Mouse (Mus musculus) kidney, embryonic 16.5 days (tissue): Measurements from ENCODE around the gene Nacc1. TPM values are rescaled to one million over a fixed set of nuclear protein-coding genes. Genes with fewer than 3 reads are reported as not detected.
A peak's percentile ranks its signal among the peaks of the same experiment; 100 is the strongest.

Experiments used
- ATAC-seq: fragments of 200-750 bp; cut with Nextera tagmentation; 2 replicates; pipeline ENCODE4 v1.8.0; 2017; ENCODE audit warnings: moderate TSS enrichment; ENCODE audit not compliant: low FRiP score, low TSS enrichment
- H3K27ac ChIP-seq: fragments of 300-500 bp; sonication (generic); 2 replicates; pipeline ENCODE4 v1.5.1; 2014; ENCODE audit warnings: low read length
- H3K27me3 ChIP-seq: fragments of 300-500 bp; sonication (generic); 2 replicates; pipeline ENCODE4 v1.6.1; 2014; ENCODE audit warnings: low read length, control low read depth, mixed read lengths; ENCODE audit not compliant: insufficient read depth
- H3K36me3 ChIP-seq: fragments of 300-500 bp; sonication (generic); 2 replicates; pipeline ENCODE4 v1.6.1; 2014; ENCODE audit warnings: low read length, control low read depth, mixed read lengths; ENCODE audit not compliant: insufficient read depth
- H3K4me1 ChIP-seq: fragments of 300-500 bp; sonication (generic); 2 replicates; pipeline ENCODE4 v1.6.1; 2014; ENCODE audit warnings: low read length, control low read depth, mixed read lengths; ENCODE audit not compliant: insufficient read depth
- H3K4me2 ChIP-seq: fragments of 300-500 bp; sonication (generic); replicated peaks from 2 replicates; pipeline ENCODE4 v1.6.1; 2014; ENCODE audit warnings: low read depth, low read length
- H3K4me3 ChIP-seq: fragments of 300-500 bp; sonication (generic); 2 replicates; pipeline ENCODE4 v1.5.1; 2014; ENCODE audit warnings: mild to moderate bottlenecking, low read length
- H3K9ac ChIP-seq: fragments of 300-500 bp; sonication (generic); replicated peaks from 2 replicates; pipeline ENCODE4 v1.6.1; 2014; ENCODE audit warnings: low read length
- H3K9me3 ChIP-seq: fragments of 300-500 bp; sonication (generic); 2 replicates; pipeline ENCODE4 v1.6.1; 2016; ENCODE audit warnings: low read length, control low read depth
- WGBS: fragments of 180-500 bp; shearing (Covaris S2); extraction: QIAGEN DNeasy Blood & Tissue Kit; methylation state at CpG from one replicate; pipeline ENCODE4 v1.1.7; 2014; 5-methylcytosine and 5-hydroxymethylcytosine counted together
- polyA plus RNA-seq: library from polyadenylated mRNA; unstranded; fragments of >200 nt; fragmentation: Nextera tagmentation; extraction: Ambion mirVana; gene quantifications from 2 replicates; pipeline ENCODE4 v1.2.1, GENCODE M21; 2015

The Nacc1 gene
- polyA plus RNA-seq, 1 experiment from 2014 or later: 22.5 TPM

GRCm38 (mm10) chr8:84653092-84653631 lies 34.5 kb downstream of the Nacc1 start:
- peak overlapping the region; percentile 51 for H3K27ac ChIP-seq
- H3K9ac ChIP-seq: no peak overlapping the region
- H3K9me3 ChIP-seq: no peaks in the 10 kb centered on the region
- no peaks in the 10 kb centered on the region for H3K27me3 ChIP-seq
- H3K36me3 ChIP-seq: no peaks in the 10 kb centered on the region
- no peak for ATAC-seq
- H3K4me2 ChIP-seq: no peak overlapping the region
- 0 out of 2 replicates have a peak overlapping the region, but pooled peaks have one; percentile 6 for H3K4me3 ChIP-seq
- peaks cover 36% of the 10 kb centered on the region for H3K4me1 ChIP-seq
- WGBS: 38% methylated on average over 9 of the region's 9 CpGs

DNA sequence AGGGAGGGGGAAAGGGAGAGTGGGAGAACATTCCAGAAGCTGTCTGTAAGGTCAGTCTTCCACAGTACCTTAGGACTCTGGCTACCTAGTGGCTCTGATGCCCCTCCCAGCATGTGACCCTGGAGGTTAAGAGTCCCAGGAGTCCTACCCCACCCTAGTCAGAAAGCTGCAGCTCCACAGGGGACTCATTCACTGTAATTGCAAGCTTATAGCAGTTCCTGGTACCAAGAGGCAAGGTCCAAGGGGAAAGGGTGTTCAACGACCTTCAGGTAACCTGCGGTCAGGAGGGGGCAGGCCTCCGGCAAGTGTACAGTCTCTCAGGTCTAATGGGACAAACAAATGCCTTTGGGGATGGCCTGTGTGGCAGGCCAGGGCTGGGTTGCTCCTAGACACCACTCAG lies 37.4 kb downstream of the Nacc1 start:
- 0 out of 2 replicates have a peak, but pooled peaks have one; percentile 3 for ATAC-seq
- 57% methylated on average over 3 of the region's 3 CpGs for WGBS
- Histone ChIP-seq H3K27me3 (no peaks in the 10 kb centered on the region), H3K27ac (no peak overlapping the region), H3K9ac (no peak overlapping the region), H3K36me3 (no peaks in the 10 kb centered on the region), H3K4me3 (no peak overlapping the region), H3K9me3 (no peaks in the 10 kb centered on the region), H3K4me2 (no peak overlapping the region), H3K4me1 (peaks cover 9% of the 10 kb centered on the region)

GRCm38 (mm10) chr8:84647461-84647901 lies 40.2 kb downstream of the Nacc1 start:
- Histone ChIP-seq H3K4me1 (peaks cover 3% of the 10 kb centered on the region; the same call in 1 of the 2 replicates), H3K27ac (no peak overlapping the region), H3K4me2 (peak overlapping the region; percentile 40), H3K27me3 (no peaks in the 10 kb centered on the region), H3K4me3 (peak overlapping the region; percentile 4), H3K36me3 (no peaks in the 10 kb centered on the region), H3K9me3 (no peaks in the 10 kb centered on the region), H3K9ac (peak overlapping the region; percentile 6; the same call in 1 of the 2 replicates)
- ATAC-seq: peak; percentile 78
- WGBS: 3% methylated on average over 14 of the region's 14 CpGs

DNA sequence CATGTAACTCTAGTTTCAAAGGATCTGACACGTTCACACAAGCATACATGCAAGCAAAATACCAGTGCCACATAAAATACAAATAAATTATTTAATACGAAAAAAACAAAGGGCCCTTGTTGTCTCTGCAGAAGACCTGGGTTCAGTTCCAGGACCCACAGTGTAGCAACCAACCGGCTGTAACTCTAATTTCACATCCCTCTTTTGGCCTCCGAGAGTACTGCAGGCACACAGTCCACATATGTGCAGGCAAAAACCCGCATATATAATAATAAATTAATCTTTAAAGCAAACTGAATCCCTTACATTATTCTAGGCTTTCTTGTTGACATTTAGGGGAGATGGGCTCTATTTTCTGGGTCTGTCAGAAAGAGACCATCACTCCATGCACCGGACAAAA lies 40.9 kb downstream of the Nacc1 start:
- no peaks in the 10 kb centered on the region for H3K36me3 ChIP-seq
- H3K4me3 ChIP-seq: no peak overlapping the region
- 53% methylated on average over 6 of the region's 6 CpGs for WGBS
- no peak overlapping the region for H3K27ac ChIP-seq
- ATAC-seq: no peak
- H3K4me1 ChIP-seq: peaks cover 3% of the 10 kb centered on the region; the same call in 1 of the 2 replicates
- no peak overlapping the region for H3K9ac ChIP-seq
- H3K27me3 ChIP-seq: no peaks in the 10 kb centered on the region
- no peak overlapping the region for H3K4me2 ChIP-seq
- no peaks in the 10 kb centered on the region for H3K9me3 ChIP-seq

DNA sequence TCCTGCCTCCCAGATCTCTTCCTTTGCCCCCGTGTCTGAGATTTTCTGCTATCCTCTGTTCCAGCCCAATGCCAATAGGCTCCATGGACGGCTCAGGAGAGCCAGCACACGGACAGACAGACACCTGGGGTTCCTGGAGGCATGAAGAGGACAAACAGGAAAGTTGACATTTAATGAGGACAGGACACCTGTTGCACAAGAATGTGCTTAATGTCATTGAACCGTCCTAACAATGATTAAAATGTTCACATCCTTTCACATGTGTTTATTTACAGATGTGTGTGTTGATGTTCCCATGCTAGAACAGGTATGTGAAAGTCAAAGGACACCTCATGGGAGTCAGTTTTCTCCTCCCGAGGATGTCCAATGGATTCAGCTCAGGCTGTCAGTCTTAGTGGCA lies 44.6 kb downstream of the Nacc1 start:
- Histone ChIP-seq H3K27ac (no peak overlapping the region), H3K4me3 (no peak overlapping the region), H3K36me3 (no peaks in the 10 kb centered on the region), H3K9ac (no peak overlapping the region), H3K9me3 (no peaks in the 10 kb centered on the region), H3K4me2 (no peak overlapping the region), H3K27me3 (no peaks in the 10 kb centered on the region), H3K4me1 (peaks cover 7% of the 10 kb centered on the region)
- ATAC-seq: no peak
- WGBS: 69% methylated on average over 5 of the region's 5 CpGs

DNA sequence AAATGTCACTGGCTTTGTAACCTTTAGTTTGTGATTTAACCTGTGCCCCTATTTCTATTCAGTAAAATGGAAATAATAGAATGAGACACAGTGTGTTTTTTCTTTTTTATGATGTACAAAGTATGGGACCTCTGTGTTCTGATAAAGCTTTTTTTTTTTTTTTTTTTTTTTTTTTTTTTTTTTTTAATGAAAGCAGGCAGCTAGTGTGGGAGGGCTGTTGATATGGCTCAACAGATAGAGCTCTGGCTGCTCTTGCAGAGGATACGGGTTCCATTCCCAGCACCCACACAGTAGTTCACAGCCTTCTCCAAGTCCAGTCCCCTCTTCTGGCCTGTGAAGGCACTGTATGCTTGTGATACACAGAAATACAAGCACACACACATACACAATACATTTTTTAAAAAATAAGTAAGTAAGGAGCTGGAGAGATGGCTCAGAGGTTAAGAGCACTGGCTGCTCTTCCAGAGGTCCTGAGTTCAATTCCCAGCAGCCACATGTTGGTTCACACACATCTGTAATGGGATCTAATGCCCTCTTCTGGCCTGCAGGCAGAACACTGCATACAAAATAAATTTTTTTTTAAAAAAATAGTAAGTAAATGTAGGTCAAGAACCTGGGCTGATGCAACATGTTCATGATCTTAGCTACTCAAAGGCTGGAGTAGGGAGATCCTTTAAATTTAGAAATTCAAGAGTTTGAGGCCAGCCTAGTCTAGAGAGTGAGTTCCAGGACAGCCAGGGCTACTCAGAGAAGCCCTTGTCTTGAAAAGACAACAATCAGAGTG lies 45.9 kb downstream of the Nacc1 start:
- H3K4me1 ChIP-seq: peaks cover 10% of the 10 kb centered on the region
- no peak overlapping the region for H3K27ac ChIP-seq
- no peak overlapping the region for H3K4me2 ChIP-seq
- no peak overlapping the region for H3K9ac ChIP-seq
- no peaks in the 10 kb centered on the region for H3K36me3 ChIP-seq
- H3K4me3 ChIP-seq: no peak overlapping the region
- 60% methylated on average over 1 of the region's 1 CpGs for WGBS
- ATAC-seq: no peak
- H3K27me3 ChIP-seq: no peaks in the 10 kb centered on the region
- H3K9me3 ChIP-seq: no peaks in the 10 kb centered on the region

GRCm38 (mm10) chr8:84640617-84641294 lies 46.9 kb downstream of the Nacc1 start:
- H3K27me3 ChIP-seq: no peaks in the 10 kb centered on the region
- H3K36me3 ChIP-seq: no peaks in the 10 kb centered on the region
- no peak overlapping the region for H3K9ac ChIP-seq
- no peak overlapping the region for H3K27ac ChIP-seq
- H3K4me3 ChIP-seq: no peak overlapping the region
- peaks cover 17% of the 10 kb centered on the region for H3K4me1 ChIP-seq
- ATAC-seq: no peak
- no peak overlapping the region; the same call in 1 of the 2 replicates for H3K4me2 ChIP-seq
- 70% methylated on average over 7 of the region's 7 CpGs for WGBS
- H3K9me3 ChIP-seq: no peaks in the 10 kb centered on the region

DNA sequence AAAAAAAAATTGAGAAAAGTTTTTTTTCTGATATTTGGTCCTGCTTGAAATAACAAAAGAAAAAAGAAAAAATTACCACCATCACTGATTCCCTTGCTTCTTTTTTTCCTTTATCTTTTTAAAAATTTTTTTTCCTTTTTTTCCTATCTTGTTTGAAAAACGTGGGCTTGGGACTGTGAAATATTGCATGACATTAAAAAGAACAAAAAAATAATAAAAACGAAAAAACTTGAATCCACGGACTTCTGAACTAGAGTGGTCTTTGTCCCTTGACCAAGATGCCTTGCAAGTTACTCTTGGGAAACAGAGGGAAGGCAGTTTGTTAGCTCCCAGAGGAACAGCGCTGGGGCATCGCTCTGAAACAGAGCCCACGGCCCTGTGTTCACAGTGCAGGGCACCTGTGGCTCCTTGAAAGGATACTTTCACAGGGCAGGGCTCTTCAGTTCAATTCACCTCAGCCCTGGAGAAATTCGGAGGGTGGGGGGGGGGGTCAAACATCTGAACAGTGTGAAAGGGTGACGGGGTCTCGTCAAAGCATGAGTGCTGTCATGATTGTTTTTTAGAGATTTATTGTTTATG lies 47.6 kb downstream of the Nacc1 start:
- Histone ChIP-seq H3K4me3 (peak overlapping the region; percentile 53), H3K9ac (peak overlapping the region; percentile 70), H3K27ac (no peak overlapping the region), H3K4me2 (peak overlapping the region; percentile 62), H3K4me1 (peaks cover 22% of the 10 kb centered on the region), H3K36me3 (no peaks in the 10 kb centered on the region), H3K9me3 (no peaks in the 10 kb centered on the region), H3K27me3 (no peaks in the 10 kb centered on the region)
- no peak for ATAC-seq
- WGBS: 27% methylated on average over 9 of the region's 9 CpGs

- Histone ChIP-seq H3K27me3 (no peaks in the 10 kb centered on the region), H3K9me3 (no peaks in the 10 kb centered on the region), H3K9ac (peak overlapping the region; percentile 84), H3K36me3 (no peaks in the 10 kb centered on the region), H3K4me1 (peaks cover 26% of the 10 kb centered on the region), H3K4me2 (peak overlapping the region; percentile 90), H3K27ac (peak overlapping the region; percentile 89), H3K4me3 (peak overlapping the region; percentile 61)
- under 1% methylated on average over 80 of the region's 106 CpGs for WGBS
- peak; percentile 94 for ATAC-seq
These were observed 48.3 kb downstream of the Nacc1 start for GRCm38 (mm10) chr8:84639162-84640009.
